Mouse (Mus musculus) limb, embryonic 14.5 days (tissue): ENCODE measurements around the gene Pacrg. TPM values are rescaled to one million over a fixed set of nuclear protein-coding genes. Genes with fewer than 3 reads are reported as not detected.

Experiments used
- ATAC-seq: fragments of 200-750 bp; cut with Nextera tagmentation; 2 replicates; pipeline ENCODE4 v1.8.0; 2017; ENCODE audit warnings: low read depth, moderate number of reproducible peaks, moderate TSS enrichment; ENCODE audit not compliant: low FRiP score
- DNase-seq: peaks from one replicate; pipeline ENCODE4 v3.0.0-alpha.2; 2015; ENCODE audit warnings: low spot score
- H3K27ac ChIP-seq: fragments of 300-500 bp; sonication (generic); replicated peaks from 2 replicates; pipeline ENCODE4 v1.5.1; 2014; ENCODE audit warnings: low read depth, mild to moderate bottlenecking, low read length, moderate library complexity, mixed read lengths
- H3K27me3 ChIP-seq: fragments of 300-500 bp; sonication (generic); 2 replicates; pipeline ENCODE4 v1.6.1; 2014; ENCODE audit warnings: low read length, mixed read lengths; ENCODE audit not compliant: control insufficient read depth, insufficient read depth
- H3K36me3 ChIP-seq: fragments of 300-500 bp; sonication (generic); 2 replicates; pipeline ENCODE4 v1.6.1; 2014; ENCODE audit warnings: mild to moderate bottlenecking, low read length, moderate library complexity, mixed read lengths; ENCODE audit not compliant: control insufficient read depth, insufficient read depth
- H3K4me1 ChIP-seq: fragments of 300-500 bp; sonication (generic); 2 replicates; pipeline ENCODE4 v1.6.1; 2014; ENCODE audit warnings: antibody characterized with exemption, low read length, mixed read lengths; ENCODE audit not compliant: control insufficient read depth, insufficient read depth
- H3K4me2 ChIP-seq: fragments of 300-500 bp; sonication (generic); replicated peaks from 2 replicates; pipeline ENCODE4 v1.6.1; 2014; ENCODE audit warnings: low read depth, mild to moderate bottlenecking, low read length, moderate library complexity; ENCODE audit not compliant: severe bottlenecking
- H3K4me3 ChIP-seq: fragments of 300-500 bp; sonication (generic); replicated peaks from 2 replicates; pipeline ENCODE4 v1.5.1; 2014; ENCODE audit warnings: low read length
- H3K9ac ChIP-seq: fragments of 300-500 bp; sonication (generic); 2 replicates; pipeline ENCODE4 v1.6.1; 2014; ENCODE audit warnings: mild to moderate bottlenecking, low read depth, low read length, moderate library complexity; ENCODE audit not compliant: severe bottlenecking
- H3K9me3 ChIP-seq: fragments of 300-500 bp; sonication (generic); 2 replicates; pipeline ENCODE4 v1.6.1; 2016; ENCODE audit warnings: low read length; ENCODE audit not compliant: control insufficient read depth
- POLR2A ChIP-seq: fragments of 200-500 bp; IDR thresholded peaks from 2 replicates; pipeline ENCODE4 v1.8.0; 2012; ENCODE audit warnings: inconsistent platforms, mild to moderate bottlenecking, moderate library complexity, borderline replicate concordance; ENCODE audit not compliant: insufficient read depth, insufficient read length; ENCODE audit errors: extremely low read depth
- WGBS: fragments of 180-500 bp; shearing (Covaris S2); extraction: QIAGEN DNeasy Blood & Tissue Kit; methylation state at CpG from one replicate; pipeline ENCODE4 v1.1.7; 2014; 5-methylcytosine and 5-hydroxymethylcytosine counted together
- polyA plus RNA-seq, 2 experiments: library from polyadenylated mRNA; depleted of rRNA in 1 of 2; stranded (reverse) in 1 of 2; unstranded in 1 of 2; fragments of >200 nt; fragmentation: Nextera tagmentation in 1 of 2; extraction: Ambion mirVana in 1 of 2; gene quantifications; 2 replicates each; pipeline versions ENCODE4 v1.2.1 to v1.2.3; 2012 to 2014

Gene Pacrg
- polyA plus RNA-seq, 2 experiments: 0.99 to 1.3 TPM

GRCm38 (mm10) chr17:10500795-10501432, 339.2 kb downstream of the Pacrg start:
- peaks cover 6% of the 10 kb centered on the region for H3K4me1 ChIP-seq
- H3K4me3 ChIP-seq: no peak overlapping the region
- DNase-seq: no peak
- no peak overlapping the region for H3K27ac ChIP-seq
- no peak overlapping the region for H3K9ac ChIP-seq
- whole genome bisulfite sequencing: 40% methylated on average over 12 of the region's 12 CpGs
- TF ChIP-seq POLR2A: no peak
- H3K9me3 ChIP-seq: no peaks in the 10 kb centered on the region
- no peak overlapping the region for H3K4me2 ChIP-seq
- H3K27me3 ChIP-seq: no peaks in the 10 kb centered on the region
- ATAC-seq: no peak
- H3K36me3 ChIP-seq: no peaks in the 10 kb centered on the region

- DNase-seq: no peak
- H3K4me2 ChIP-seq: no peak overlapping the region
- no peak overlapping the region for H3K27ac ChIP-seq
- H3K4me3 ChIP-seq: no peak overlapping the region
- TF ChIP-seq POLR2A: no peak
- peaks cover 6% of the 10 kb centered on the region for H3K4me1 ChIP-seq
- H3K36me3 ChIP-seq: no peaks in the 10 kb centered on the region
- no peak overlapping the region for H3K9ac ChIP-seq
- peak; percentile 30; the same call in 1 of the 2 replicates for ATAC-seq
- whole genome bisulfite sequencing: 78% methylated on average over 6 of the region's 6 CpGs
- H3K27me3 ChIP-seq: no peaks in the 10 kb centered on the region
- H3K9me3 ChIP-seq: no peaks in the 10 kb centered on the region
Observed at GRCm38 (mm10) chr17:10498935-10499655, 341.0 kb downstream of the Pacrg start.

- Histone ChIP-seq H3K36me3 (no peaks in the 10 kb centered on the region), H3K27ac (no peak overlapping the region), H3K4me2 (no peak overlapping the region), H3K9ac (no peak overlapping the region), H3K9me3 (no peaks in the 10 kb centered on the region), H3K4me3 (no peak overlapping the region), H3K27me3 (no peaks in the 10 kb centered on the region), H3K4me1 (peaks cover 6% of the 10 kb centered on the region)
- no peak for TF ChIP-seq POLR2A
- DNase-seq: no peak
- WGBS: 47% methylated on average over 4 of the region's 4 CpGs
- no peak for ATAC-seq
Observed at GRCm38 (mm10) chr17:10497781-10498420, 342.2 kb downstream of the Pacrg start.

GRCm38 (mm10) chr17:10496066-10496465, 344.0 kb downstream of the Pacrg start:
- no peak overlapping the region for H3K27ac ChIP-seq
- H3K4me1 ChIP-seq: peaks cover 20% of the 10 kb centered on the region
- DNase-seq (no peak), ATAC-seq (no peak)
- no peaks in the 10 kb centered on the region for H3K27me3 ChIP-seq
- no peaks in the 10 kb centered on the region for H3K36me3 ChIP-seq
- TF ChIP-seq POLR2A: no peak
- no peak overlapping the region for H3K9ac ChIP-seq
- WGBS: 84% methylated on average over 8 of the region's 8 CpGs
- H3K4me3 ChIP-seq: no peak overlapping the region
- no peak overlapping the region for H3K4me2 ChIP-seq
- H3K9me3 ChIP-seq: no peaks in the 10 kb centered on the region

- Histone ChIP-seq H3K9me3 (no peaks in the 10 kb centered on the region), H3K4me1 (peaks cover 24% of the 10 kb centered on the region), H3K4me3 (no peak overlapping the region), H3K27me3 (no peaks in the 10 kb centered on the region), H3K36me3 (no peaks in the 10 kb centered on the region), H3K9ac (no peak overlapping the region), H3K4me2 (no peak overlapping the region), H3K27ac (no peak overlapping the region)
- WGBS: 21% methylated on average over 8 of the region's 8 CpGs
- TF ChIP-seq POLR2A: no peak
- no peak for ATAC-seq
- no peak for DNase-seq
Observed at GRCm38 (mm10) chr17:10495588-10495987, 344.5 kb downstream of the Pacrg start.
